Mouse (Mus musculus): ENCODE data around the gene Nuak2. TPM values are rescaled to one million over a fixed set of nuclear protein-coding genes. Genes with fewer than 3 reads are reported as not detected.

Nuak2 gene
- total RNA-seq, 4 experiments from 2014 or later: 1.2 to 2.0 (median 1.9) TPM

DNA sequence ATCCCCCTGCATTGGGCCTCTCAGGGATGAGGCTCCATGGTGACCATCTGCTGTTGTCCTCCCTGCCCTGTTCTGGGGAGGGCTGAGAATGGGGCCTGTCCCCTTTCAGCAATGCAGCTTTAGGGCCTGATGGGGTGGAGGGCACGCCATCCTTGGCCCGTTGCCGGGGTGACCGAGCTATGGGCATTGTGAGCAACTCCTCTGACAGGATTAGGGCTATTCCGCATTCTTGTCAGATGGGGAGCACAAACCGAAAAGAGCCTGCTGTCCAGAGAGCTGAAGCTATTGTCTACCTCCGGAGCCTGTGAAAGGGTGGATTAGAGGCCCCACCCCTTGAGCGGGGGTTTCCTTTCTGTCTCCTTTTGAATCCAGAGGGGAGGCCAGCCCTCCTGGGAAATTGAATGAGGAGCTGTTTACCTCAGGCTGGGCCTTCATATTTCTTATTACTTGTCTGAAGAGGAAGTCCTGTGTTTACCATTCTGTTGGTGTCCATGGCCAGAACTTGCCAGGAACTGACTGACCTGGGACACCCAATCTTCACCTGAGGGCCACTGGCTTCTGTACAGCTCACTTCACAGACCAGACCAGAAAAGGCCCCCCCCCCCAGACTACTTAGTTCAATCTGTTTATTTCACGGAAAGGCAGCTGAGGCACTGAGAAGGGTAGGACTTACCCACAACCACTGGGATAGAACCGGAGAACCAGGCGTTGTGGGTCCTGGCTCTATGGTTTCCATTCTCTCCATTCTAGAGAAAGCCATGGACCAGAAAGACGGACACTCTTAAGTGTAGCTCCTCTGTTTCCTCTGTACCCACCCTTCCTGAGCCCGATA, 7.0 kb downstream of the Nuak2 start:
- DNase-seq (ENCODE audit: low spot score in 2 of 2): no peak

DNA sequence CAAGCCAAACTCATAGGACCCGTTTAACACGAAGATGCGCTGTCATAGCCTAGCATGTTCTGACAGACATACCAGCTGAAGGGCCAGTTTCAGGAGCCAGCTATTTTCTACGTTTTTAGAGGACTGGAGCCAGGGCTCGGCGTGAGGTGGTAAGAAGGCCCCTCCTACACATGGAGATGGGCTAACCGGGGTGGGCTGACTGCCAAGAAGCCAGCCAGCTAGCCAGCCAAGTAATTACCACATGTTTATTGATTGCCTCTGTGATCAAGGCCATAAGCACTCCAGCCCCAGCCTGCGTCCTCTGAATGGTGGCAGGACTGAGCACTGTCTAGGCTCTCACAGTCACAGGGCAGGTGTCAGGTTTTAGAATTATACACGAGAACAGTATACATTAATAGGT, 10.9 kb downstream of the Nuak2 start:
- no peak for DNase-seq (ENCODE audit: low spot score in 2 of 2)

- no peak for DNase-seq (ENCODE audit: low spot score in 2 of 2)
These were observed 11.6 kb downstream of the Nuak2 start for GRCm38 (mm10) chr1:132327477-132327876.

DNA sequence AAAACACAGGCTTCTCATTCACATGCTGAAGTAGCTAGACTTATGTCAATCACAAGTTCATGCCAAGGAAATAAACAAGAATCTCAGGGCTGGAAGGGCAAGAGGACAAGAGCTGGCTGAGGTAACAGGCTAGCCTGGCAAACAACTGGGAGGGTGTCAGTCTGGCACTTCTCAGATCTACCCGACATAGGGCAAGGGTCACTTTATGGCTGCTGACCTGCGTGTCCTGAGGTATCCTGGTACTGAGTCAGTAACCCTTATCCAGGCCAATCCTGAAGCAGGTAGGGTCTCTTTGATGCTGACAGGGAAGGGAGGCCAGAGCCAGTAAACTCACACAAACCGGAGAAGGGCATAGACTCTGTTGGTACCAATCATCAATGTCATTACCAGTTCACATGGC, 12.6 kb downstream of the Nuak2 start:
- no peak for DNase-seq (ENCODE audit: low spot score in 2 of 2)

DNA sequence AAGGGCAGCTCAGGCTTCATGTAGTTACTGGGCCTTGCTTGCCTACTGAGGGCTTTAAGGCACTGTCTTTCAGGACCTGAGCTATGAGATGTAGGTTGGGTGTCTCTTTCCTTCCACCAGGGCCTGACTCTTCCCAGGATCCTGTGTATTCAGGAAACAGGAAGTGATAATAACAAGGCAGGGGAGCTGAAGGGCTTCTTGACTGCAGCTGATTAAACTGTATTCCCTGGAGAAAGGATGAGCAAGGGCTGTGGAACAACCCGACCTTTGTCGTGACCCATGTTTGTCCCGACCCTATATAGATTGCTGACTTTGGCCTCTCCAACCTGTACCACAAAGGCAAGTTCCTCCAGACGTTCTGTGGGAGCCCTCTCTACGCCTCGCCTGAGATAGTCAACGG, 13.7 kb downstream of the Nuak2 start:
- no peak for DNase-seq (ENCODE audit: low spot score in 2 of 2)

GRCm38 (mm10) chr1:132330397-132330796, 14.5 kb downstream of the Nuak2 start:
- DNase-seq (ENCODE audit: low spot score in 2 of 2): no peak

DNA sequence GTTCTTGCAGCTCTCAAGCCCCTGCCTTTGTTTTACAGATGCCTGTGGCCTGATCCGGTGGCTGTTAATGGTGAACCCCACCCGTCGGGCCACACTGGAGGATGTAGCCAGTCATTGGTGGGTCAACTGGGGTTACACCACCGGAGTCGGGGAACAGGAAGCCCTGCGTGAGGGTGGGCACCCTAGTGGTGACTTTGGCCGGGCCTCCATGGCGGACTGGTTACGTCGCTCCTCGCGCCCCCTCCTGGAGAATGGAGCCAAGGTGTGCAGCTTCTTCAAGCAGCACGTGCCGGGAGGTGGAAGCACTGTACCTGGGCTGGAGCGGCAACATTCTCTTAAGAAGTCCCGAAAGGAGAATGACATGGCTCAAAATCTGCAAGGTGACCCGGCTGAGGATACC, 15.4 kb downstream of the Nuak2 start:
- DNase-seq (ENCODE audit: low spot score in 2 of 2): no peak

GRCm38 (mm10) chr1:132333201-132333600, 17.3 kb downstream of the Nuak2 start:
- no peak for DNase-seq (ENCODE audit: low spot score in 2 of 2)

DNA sequence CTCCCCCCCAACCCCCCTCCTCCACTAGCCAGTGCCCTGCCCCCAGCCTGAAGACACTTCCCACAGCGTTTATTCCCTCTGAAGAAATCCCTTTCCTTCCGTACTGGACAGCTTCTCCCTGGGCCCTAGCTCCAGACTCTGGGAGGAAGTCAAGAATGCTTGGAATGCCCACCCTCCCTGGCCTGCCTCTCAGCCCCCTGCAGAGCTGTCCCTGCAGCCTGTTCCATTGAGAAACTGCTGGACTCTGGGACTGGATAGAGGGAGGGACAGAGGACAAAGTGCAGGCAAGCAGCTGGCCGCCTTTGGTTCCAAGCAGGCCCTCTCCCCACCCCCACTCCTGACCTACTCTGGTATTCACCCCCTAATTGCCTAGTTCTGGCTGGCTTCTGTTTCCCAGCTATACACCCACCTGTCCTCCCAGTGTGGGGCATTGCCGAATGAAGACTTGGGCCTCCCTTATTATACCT, 17.8 kb downstream of the Nuak2 start:
- DNase-seq (ENCODE audit: low spot score in 2 of 2): no peak

DNA sequence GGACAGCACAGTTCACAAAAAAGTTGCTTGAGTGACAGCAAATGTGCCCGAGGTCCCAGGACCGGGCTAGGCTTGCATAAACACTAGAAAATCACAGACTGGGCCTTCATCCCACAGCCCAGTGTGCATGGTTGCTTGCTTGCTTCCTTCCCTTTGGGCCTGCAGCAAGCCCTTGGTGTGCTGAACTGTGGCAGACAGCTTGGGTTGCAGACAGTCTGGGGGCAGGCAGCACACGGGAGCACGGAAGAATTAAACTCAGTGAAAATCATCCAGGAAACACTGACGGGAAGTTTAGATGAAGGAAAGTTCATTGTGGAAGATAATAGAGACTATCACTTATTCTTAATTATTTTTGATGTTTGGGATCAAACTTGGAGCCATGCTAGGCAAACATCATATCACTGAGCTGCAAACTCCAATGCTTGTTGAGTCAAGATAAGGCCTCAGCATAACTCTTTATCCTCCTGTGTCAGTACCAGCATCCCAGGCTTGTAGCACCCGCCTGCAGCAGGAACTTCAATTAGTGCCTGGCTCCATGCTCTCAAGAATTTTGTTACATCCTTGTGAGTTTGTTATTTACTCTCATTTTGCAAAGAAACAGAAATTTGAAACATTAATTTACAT, 18.4 kb downstream of the Nuak2 start:
- DNase-seq (ENCODE audit: low spot score in 2 of 2): no peak

- no peak for DNase-seq (ENCODE audit: low spot score in 2 of 2)
These were observed 19.5 kb downstream of the Nuak2 start for GRCm38 (mm10) chr1:132335378-132335965.

GRCm38 (mm10) chr1:132336921-132337320, 21.0 kb downstream of the Nuak2 start:
- DNase-seq (ENCODE audit: low spot score in 2 of 2): no peak

GRCm38 (mm10) chr1:132338027-132338660, 22.2 kb downstream of the Nuak2 start:
- DNase-seq (ENCODE audit: low spot score in 2 of 2): no peak

DNA sequence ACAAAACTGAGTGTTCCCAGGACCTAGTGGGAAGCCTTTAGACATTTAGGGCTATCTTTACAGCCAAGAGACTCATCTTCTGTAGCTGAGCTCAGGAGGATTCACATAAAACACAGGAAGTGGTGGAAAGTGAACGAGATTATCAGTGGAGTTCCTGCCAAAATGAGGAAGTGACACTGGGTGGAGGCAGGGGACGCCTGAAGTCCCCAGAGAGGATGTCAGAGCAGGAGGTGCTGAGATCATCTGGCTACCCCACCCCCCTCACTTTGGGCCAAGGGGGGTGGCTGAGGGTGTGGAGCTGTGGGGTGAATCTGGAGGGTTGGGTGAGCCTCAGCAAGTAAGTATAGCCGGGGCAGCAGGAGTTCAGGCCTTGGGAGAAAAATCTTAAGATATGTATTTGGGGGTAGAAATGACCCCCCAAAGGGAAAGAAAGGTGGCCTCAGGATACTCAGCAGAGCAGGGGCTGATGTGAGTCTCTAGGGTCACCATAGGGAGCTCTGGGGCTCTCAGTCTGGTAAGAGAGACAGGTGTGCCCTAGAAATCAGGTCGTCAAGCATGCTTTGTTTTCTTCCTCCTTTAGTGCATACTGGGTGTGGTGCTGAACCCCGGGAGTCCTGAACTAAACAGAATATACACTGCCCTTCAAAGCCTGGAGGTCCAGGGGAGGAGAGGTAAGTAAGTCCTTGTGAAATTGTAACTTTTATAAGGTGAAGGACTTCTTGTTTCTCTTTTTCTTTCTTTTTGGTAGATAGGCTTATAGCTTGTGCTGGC, 26.0 kb downstream of the Nuak2 start:
- no peak for DNase-seq (ENCODE audit: low spot score in 2 of 2)

DNA sequence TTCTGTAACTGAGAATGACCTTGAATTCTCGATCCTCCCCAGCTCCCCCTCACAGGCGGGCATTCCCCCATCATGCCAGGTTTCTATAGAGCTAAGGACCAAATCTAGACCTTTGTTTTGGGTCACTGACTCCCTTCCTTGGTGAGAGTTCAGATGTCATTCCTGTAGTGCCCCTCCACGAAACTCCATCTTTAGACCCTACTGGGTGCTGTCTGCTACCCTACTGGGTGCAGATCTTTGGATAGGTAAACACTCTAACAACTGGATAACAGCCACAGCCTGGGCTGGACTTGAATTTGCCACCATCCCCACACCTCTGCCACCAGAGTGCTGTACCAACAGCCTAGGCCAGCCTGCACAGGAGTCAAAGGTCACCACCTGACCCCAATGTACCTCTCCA, 26.6 kb downstream of the Nuak2 start:
- DNase-seq (ENCODE audit: low spot score in 2 of 2): no peak

- no peak for DNase-seq (ENCODE audit: low spot score in 2 of 2)
These were observed 27.3 kb downstream of the Nuak2 start for GRCm38 (mm10) chr1:132343191-132343590.

- no peak for DNase-seq (ENCODE audit: low spot score in 2 of 2)
These were observed 27.7 kb downstream of the Nuak2 start for GRCm38 (mm10) chr1:132343656-132344055.

- no peak for DNase-seq (ENCODE audit: low spot score in 2 of 2)
These were observed 29.6 kb downstream of the Nuak2 start for GRCm38 (mm10) chr1:132345514-132345913.

GRCm38 (mm10) chr1:132346134-132346851, 30.4 kb downstream of the Nuak2 start:
- DNase-seq (ENCODE audit: low spot score in 2 of 2): no peak

DNA sequence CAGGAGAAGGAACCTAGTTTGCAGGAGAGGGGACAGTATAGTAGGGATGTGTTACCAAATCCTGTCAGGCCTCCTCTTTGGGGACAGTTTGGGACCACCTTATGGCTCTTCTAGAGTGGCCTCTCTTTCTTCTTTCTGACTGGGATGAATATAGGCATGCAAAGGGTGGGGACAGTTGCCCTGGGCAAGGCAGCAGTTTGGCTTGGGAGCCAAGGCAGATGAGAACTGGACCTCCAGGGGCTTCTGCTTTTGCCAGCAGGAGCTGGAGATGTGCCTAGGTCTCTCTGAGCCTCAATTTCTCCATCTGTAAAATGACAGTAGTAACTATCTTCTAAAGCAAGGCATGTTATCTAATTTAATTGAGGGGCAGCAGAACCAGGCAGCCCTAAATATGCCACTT, 31.0 kb downstream of the Nuak2 start:
- DNase-seq (ENCODE audit: low spot score in 2 of 2): no peak

GRCm38 (mm10) chr1:132348401-132348800, 32.5 kb downstream of the Nuak2 start:
- no peak for DNase-seq (ENCODE audit: low spot score in 2 of 2)
